Mouse (Mus musculus) forebrain, embryonic 10.5 days (tissue): ENCODE measurements around the gene Rora. TPM values are rescaled to one million over a fixed set of nuclear protein-coding genes. Genes with fewer than 3 reads are reported as not detected.

Source experiments
- DNase-seq: peaks from one replicate; pipeline ENCODE4 v3.0.0-alpha.2; 2017; ENCODE audit warnings: low spot score; ENCODE audit errors: extremely low spot score
- H3K27ac ChIP-seq: fragments of 300-500 bp; sonication (generic); 2 replicates; pipeline ENCODE4 v1.5.1; 2016; ENCODE audit warnings: mild to moderate bottlenecking
- H3K27me3 ChIP-seq: fragments of 300-500 bp; sonication (generic); 2 replicates; pipeline ENCODE4 v1.6.1; 2016; ENCODE audit warnings: mild to moderate bottlenecking; ENCODE audit not compliant: poor library complexity, severe bottlenecking
- H3K36me3 ChIP-seq: fragments of 300-500 bp; sonication (generic); replicated peaks from 2 replicates; pipeline ENCODE4 v1.6.1; 2016; ENCODE audit warnings: mild to moderate bottlenecking, moderate library complexity
- H3K4me1 ChIP-seq: fragments of 300-500 bp; sonication (generic); 2 replicates; pipeline ENCODE4 v1.6.1; 2016
- H3K4me3 ChIP-seq: fragments of 300-500 bp; sonication (generic); 2 replicates; pipeline ENCODE4 v1.5.1; 2016; ENCODE audit warnings: mild to moderate bottlenecking, moderate library complexity
- H3K9me3 ChIP-seq: fragments of 300-500 bp; sonication (generic); 2 replicates; pipeline ENCODE4 v1.6.1; 2016; ENCODE audit warnings: mild to moderate bottlenecking, moderate library complexity
- WGBS: fragments of 180-500 bp; shearing (Covaris S2); methylation state at CpG from one replicate; pipeline ENCODE4 v1.1.7; 2016; 5-methylcytosine and 5-hydroxymethylcytosine counted together
- polyA plus RNA-seq: library from polyadenylated mRNA; unstranded; fragments of >200 nt; fragmentation: Nextera tagmentation; extraction: Ambion mirVana; gene quantifications from 2 replicates; pipeline ENCODE4 v1.2.1, GENCODE M21; 2016

Gene Rora
- polyA plus RNA-seq, 1 experiment from 2014 or later, result 5.6 TPM

DNA sequence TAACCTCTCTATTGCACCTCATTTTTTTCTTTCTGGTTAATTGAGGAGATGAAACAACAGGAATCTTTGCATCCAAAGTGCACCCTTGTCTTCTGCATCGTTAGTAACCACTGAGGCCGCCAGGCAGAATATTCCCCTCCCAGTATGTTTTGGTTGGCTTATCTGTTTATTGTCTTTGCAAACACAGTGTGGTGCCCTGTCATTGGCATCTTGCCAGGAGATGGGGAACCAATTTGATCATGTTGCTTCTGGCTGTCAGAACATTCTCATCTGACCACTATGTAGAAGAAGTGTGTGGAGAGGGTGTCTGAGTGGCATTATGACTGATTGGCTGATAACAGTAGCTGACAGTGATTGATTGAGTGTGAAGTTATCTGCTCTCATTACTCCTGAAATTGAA lies 192.0 kb downstream of the Rora start:
- 90% methylated on average over 2 of the region's 2 CpGs for WGBS
- H3K27ac ChIP-seq, result no peak overlapping the region
- DNase-seq, result no peak

GRCm38 (mm10) chr9:68850321-68850720 lies 196.7 kb downstream of the Rora start:
- DNase-seq, result no peak
- H3K27ac ChIP-seq, result no peak overlapping the region
- 76% methylated on average over 5 of the region's 5 CpGs for WGBS

More for the DNA sequence above, 192.0 kb downstream of the Rora start:
- H3K27me3 ChIP-seq, result no peaks in the 10 kb centered on the region
- no peak overlapping the region for H3K4me3 ChIP-seq
- H3K4me1 ChIP-seq, result peaks cover 28% of the 10 kb centered on the region
- H3K36me3 ChIP-seq, result no peaks in the 10 kb centered on the region
- H3K9me3 ChIP-seq, result no peaks in the 10 kb centered on the region

GRCm38 (mm10) chr9:68852201-68852600 lies 198.6 kb downstream of the Rora start:
- H3K4me3 ChIP-seq, result no peak overlapping the region
- H3K36me3 ChIP-seq, result no peaks in the 10 kb centered on the region
- H3K4me1 ChIP-seq, result peaks cover 13% of the 10 kb centered on the region
- H3K9me3 ChIP-seq, result no peaks in the 10 kb centered on the region
- WGBS, result 81% methylated on average over 4 of the region's 4 CpGs
- no peaks in the 10 kb centered on the region for H3K27me3 ChIP-seq
- H3K27ac ChIP-seq, result no peak overlapping the region
- no peak for DNase-seq

More at GRCm38 (mm10) chr9:68850321-68850720, 196.7 kb downstream of the Rora start:
- H3K9me3 ChIP-seq, result no peaks in the 10 kb centered on the region
- no peaks in the 10 kb centered on the region for H3K27me3 ChIP-seq
- H3K36me3 ChIP-seq, result no peaks in the 10 kb centered on the region
- H3K4me3 ChIP-seq, result no peak overlapping the region
- H3K4me1 ChIP-seq, result peaks cover 16% of the 10 kb centered on the region

- no peaks in the 10 kb centered on the region for H3K9me3 ChIP-seq
- 88% methylated on average over 2 of the region's 2 CpGs for WGBS
These were observed 199.3 kb downstream of the Rora start for GRCm38 (mm10) chr9:68852934-68853333.

DNA sequence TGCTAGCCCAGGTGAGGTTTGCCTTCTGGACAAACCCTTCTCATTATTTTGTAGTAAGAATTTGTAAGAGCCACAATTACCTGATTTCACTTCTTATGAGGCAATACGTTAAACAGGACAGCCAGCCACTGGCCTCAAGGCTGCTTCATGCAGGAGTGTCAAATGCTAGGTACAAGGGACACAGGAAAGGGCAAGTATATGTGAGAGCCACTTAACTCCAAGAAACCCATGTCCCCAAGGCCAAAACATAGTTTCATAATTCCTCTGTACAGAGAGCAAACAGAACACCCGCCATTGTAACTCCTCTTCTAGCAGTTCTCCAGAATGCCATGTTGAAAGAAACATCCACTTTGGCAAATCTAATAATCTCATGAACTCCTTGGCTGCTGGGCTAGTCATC lies 205.9 kb downstream of the Rora start:
- 88% methylated on average over 2 of the region's 2 CpGs for WGBS
- H3K27ac ChIP-seq, result no peak overlapping the region
- no peaks in the 10 kb centered on the region for H3K27me3 ChIP-seq
- H3K36me3 ChIP-seq, result no peaks in the 10 kb centered on the region; the same call in 1 of the 2 replicates
- no peak overlapping the region for H3K4me3 ChIP-seq
- no peak for DNase-seq
- peaks cover 16% of the 10 kb centered on the region for H3K4me1 ChIP-seq
- peaks cover 11% of the 10 kb centered on the region for H3K9me3 ChIP-seq

More at GRCm38 (mm10) chr9:68852934-68853333, 199.3 kb downstream of the Rora start:
- no peak for DNase-seq
- Histone ChIP-seq H3K36me3 (no peaks in the 10 kb centered on the region), H3K27me3 (no peaks in the 10 kb centered on the region), H3K4me1 (peaks cover 16% of the 10 kb centered on the region), H3K27ac (no peak overlapping the region), H3K4me3 (no peak overlapping the region)

- Histone ChIP-seq H3K27me3 (no peaks in the 10 kb centered on the region), H3K4me1 (peaks cover 16% of the 10 kb centered on the region), H3K36me3 (no peaks in the 10 kb centered on the region; the same call in 1 of the 2 replicates), H3K4me3 (no peak overlapping the region), H3K9me3 (peaks cover 11% of the 10 kb centered on the region), H3K27ac (no peak overlapping the region)
- no peak for DNase-seq
- WGBS, result 77% methylated on average over 4 of the region's 4 CpGs
These were observed 212.7 kb downstream of the Rora start for GRCm38 (mm10) chr9:68866317-68866716.

GRCm38 (mm10) chr9:68873838-68874237 lies 220.3 kb downstream of the Rora start:
- Histone ChIP-seq H3K4me1 (peaks cover 11% of the 10 kb centered on the region), H3K27ac (no peak overlapping the region), H3K36me3 (no peaks in the 10 kb centered on the region), H3K27me3 (peaks cover 12% of the 10 kb centered on the region; the same call in 1 of the 2 replicates), H3K9me3 (no peaks in the 10 kb centered on the region), H3K4me3 (no peak overlapping the region)
- no peak for DNase-seq
- 81% methylated on average over 4 of the region's 4 CpGs for WGBS

DNA sequence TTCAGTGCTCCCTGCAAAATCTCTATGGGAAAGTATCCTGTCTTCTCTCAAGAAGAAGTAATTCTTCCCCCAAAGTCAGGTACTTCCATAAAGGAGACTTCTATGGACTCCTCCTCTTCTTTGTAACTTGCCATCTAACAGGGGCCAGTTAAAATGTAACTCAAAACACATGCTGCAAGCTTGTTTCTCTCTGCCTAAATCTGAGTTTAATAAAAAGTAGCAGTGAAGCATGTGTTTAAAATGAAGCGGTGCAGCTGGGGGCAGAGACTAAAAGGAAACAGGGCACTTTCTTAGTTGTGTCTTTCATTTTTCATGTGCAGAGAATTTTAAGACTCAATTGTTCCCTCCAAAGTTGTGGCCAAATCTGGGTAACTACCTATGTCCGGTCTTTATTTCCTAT lies 221.0 kb downstream of the Rora start:
- Histone ChIP-seq H3K27ac (no peak overlapping the region), H3K27me3 (peaks cover 12% of the 10 kb centered on the region; the same call in 1 of the 2 replicates), H3K36me3 (no peaks in the 10 kb centered on the region), H3K4me1 (peaks cover 16% of the 10 kb centered on the region), H3K9me3 (no peaks in the 10 kb centered on the region), H3K4me3 (no peak overlapping the region)
- DNase-seq, result no peak
- WGBS, result 74% methylated on average over 2 of the region's 2 CpGs

GRCm38 (mm10) chr9:68875791-68876190 lies 222.2 kb downstream of the Rora start:
- H3K36me3 ChIP-seq, result no peaks in the 10 kb centered on the region
- no peak overlapping the region for H3K4me3 ChIP-seq
- 94% methylated on average over 2 of the region's 2 CpGs for WGBS
- H3K4me1 ChIP-seq, result peaks cover 29% of the 10 kb centered on the region
- H3K27me3 ChIP-seq, result peaks cover 15% of the 10 kb centered on the region; the same call in 1 of the 2 replicates
- H3K27ac ChIP-seq, result no peak overlapping the region
- H3K9me3 ChIP-seq, result no peaks in the 10 kb centered on the region
- DNase-seq, result no peak

DNA sequence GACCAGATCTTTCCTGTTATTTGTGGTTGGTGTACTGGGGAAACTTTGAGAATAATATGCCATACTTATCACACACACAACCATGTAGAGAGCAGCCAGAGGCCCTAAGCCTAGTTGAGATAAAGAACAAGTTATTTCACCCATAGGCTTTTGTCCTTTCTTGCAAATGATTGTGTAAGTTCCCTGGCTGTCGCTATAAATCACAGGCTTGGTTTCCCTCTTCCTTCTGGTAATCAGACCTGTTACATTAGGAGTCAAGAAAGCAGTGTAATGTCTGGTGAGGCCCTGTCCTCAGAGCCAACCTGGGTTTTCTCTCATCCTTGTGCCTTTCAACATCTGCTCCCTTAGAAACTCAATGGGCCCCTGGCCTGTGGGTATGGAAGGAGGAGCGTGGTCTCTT lies 222.7 kb downstream of the Rora start:
- Histone ChIP-seq H3K4me1 (peaks cover 34% of the 10 kb centered on the region), H3K4me3 (no peak overlapping the region), H3K27me3 (peaks cover 20% of the 10 kb centered on the region; the same call in 1 of the 2 replicates), H3K27ac (no peak overlapping the region), H3K9me3 (no peaks in the 10 kb centered on the region), H3K36me3 (no peaks in the 10 kb centered on the region)
- WGBS, result 86% methylated on average over 2 of the region's 2 CpGs
- DNase-seq, result no peak

DNA sequence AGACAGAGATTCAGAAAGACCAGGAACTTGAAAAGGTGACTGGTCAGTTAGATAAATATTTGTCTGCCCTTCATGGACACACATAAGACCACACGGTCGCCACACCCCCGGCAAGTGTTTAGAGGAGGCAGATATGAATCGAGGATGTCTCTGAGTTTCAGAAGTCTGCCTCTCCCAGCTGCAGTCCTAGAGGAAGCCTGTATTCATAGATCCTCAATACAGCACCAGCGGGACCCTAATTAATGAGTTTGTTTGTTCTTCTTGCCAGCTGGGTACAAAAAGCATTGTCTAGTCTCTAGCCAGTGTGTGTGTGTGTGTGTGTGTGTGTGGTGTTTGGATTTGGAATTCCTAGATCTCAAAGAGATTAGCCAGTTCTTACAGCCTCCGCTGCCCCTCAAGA lies 228.3 kb downstream of the Rora start:
- 26% methylated on average over 6 of the region's 6 CpGs for WGBS
- Histone ChIP-seq H3K4me1 (peaks cover 57% of the 10 kb centered on the region), H3K9me3 (no peaks in the 10 kb centered on the region), H3K4me3 (no peak overlapping the region), H3K27ac (no peak overlapping the region), H3K27me3 (peaks cover 45% of the 10 kb centered on the region; the same call in 1 of the 2 replicates), H3K36me3 (no peaks in the 10 kb centered on the region)
- peak; percentile 36 for DNase-seq

DNA sequence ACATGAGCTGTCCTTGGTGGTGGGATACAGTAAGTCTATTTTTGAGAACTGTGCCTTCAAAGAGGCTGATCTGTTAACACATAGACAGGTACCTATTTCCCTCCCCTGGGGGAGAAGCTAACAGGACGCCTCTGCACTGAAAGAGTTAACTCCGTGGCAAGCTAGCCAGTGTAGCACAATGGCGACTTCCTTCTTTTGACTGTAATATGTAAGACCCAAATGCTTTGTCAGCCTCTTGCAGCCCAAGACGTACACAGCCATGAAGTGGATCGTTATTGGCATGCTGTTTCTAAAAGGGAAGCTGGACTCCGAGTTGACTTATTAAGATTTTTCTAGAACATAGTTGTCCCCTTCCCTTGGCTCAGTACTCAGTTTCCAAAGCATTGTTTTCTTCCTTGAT lies 229.4 kb downstream of the Rora start:
- Histone ChIP-seq H3K4me3 (no peak overlapping the region), H3K9me3 (no peaks in the 10 kb centered on the region), H3K4me1 (peaks cover 50% of the 10 kb centered on the region), H3K36me3 (no peaks in the 10 kb centered on the region), H3K27me3 (peaks cover 37% of the 10 kb centered on the region; the same call in 1 of the 2 replicates), H3K27ac (no peak overlapping the region)
- DNase-seq, result no peak
- WGBS, result 59% methylated on average over 6 of the region's 6 CpGs

GRCm38 (mm10) chr9:68883687-68884086 lies 230.1 kb downstream of the Rora start:
- Histone ChIP-seq H3K27ac (no peak overlapping the region), H3K4me3 (no peak overlapping the region), H3K27me3 (peaks cover 33% of the 10 kb centered on the region; the same call in 1 of the 2 replicates), H3K36me3 (no peaks in the 10 kb centered on the region), H3K4me1 (peaks cover 55% of the 10 kb centered on the region), H3K9me3 (no peaks in the 10 kb centered on the region)
- DNase-seq, result no peak
- 94% methylated on average over 8 of the region's 8 CpGs for WGBS
